Mouse (Mus musculus): Measurements from ENCODE around the gene Nfam1. TPM values are rescaled to one million over a fixed set of nuclear protein-coding genes. Genes with fewer than 3 reads are reported as not detected.

Nfam1 gene
- polyA plus RNA-seq, 1 experiment from 2014 or later, result 6.5 TPM

DNA sequence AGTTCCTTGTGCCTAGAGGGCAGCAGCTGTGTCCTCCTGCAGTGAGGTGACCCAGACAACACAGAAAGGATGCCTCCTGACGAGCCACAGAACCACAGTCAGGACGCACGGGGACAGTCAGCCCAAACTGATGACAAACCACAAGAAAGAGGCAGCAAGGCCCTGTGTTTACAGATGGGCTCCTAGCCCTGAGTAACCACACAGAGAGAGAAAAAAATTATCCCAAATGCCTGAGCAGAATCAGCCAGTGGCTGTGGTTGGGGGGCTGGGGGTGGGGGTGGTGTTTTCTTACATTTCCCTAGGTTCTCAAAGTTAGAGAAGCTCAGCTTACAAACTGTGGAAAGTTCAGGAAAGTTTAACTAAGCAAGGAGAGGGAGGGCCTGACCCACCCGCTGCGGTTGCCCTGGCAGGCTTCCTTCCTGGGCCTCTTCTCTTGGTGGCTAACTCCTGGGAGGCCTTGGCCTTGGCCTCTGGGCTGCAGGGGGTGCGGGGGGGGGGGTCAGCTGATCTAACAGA lies 63.8 kb downstream of the Nfam1 start:
- H3K4me2 ChIP-seq (replicated peaks; ENCODE audit: low read depth, low read length), result no peak overlapping the region
- peaks cover 2% of the 10 kb centered on the region; the same call in 1 of the 2 replicates for H3K27me3 ChIP-seq (replicated peaks; ENCODE audit: insufficient read depth, low read length)
- H3K4me1 ChIP-seq (ENCODE audit: insufficient read depth, low read depth, low read length), result no peaks in the 10 kb centered on the region
- no peak overlapping the region for H3K27ac ChIP-seq (ENCODE audit: low read length)
- no peaks in the 10 kb centered on the region for H3K36me3 ChIP-seq (ENCODE audit: insufficient read depth, low read length)
- no peak overlapping the region for H3K9ac ChIP-seq (replicated peaks; ENCODE audit: low read depth)
- H3K9me3 ChIP-seq (ENCODE audit: low read length), result no peaks in the 10 kb centered on the region
- no peak for DNase-seq (ENCODE audit: low spot score)
- no peak; the same call in 1 of the 2 replicates for ATAC-seq
- no peak overlapping the region for H3K4me3 ChIP-seq (ENCODE audit: low read depth, low read length)
- TF ChIP-seq CTCF (IDR thresholded peaks at IDR 0.05) (no peak), EP300 (IDR thresholded peaks at IDR 0.05) (no peak)
- WGBS, result 33% methylated on average over 6 of the region's 6 CpGs

DNA sequence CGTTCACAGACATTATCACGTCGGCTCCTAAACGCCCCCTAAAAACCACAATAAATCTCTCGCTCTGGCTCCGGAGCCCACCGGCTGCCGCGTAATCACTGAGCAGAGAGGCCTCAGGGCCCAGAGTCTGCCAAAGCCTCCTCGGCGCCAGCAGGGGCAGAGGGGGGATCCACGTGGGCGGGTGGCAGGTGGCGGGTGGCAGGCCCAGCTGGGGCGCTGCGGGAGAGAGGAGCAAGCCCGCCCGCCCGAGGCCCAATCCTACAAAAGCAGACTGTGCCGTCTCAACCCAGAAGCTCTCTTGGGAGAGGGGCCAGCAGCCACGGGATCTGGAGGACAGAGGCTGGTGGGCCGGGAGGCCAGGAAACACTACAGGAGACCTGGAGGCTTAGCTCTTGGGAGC lies 64.7 kb downstream of the Nfam1 start:
- no peaks in the 10 kb centered on the region for H3K4me1 ChIP-seq (ENCODE audit: insufficient read depth, low read depth, low read length)
- no peak for TF ChIP-seq CTCF (IDR thresholded peaks at IDR 0.05)
- TF ChIP-seq EP300 (IDR thresholded peaks at IDR 0.05), result no peak
- no peak overlapping the region for H3K4me3 ChIP-seq (ENCODE audit: low read depth, low read length)
- WGBS, result 14% methylated on average over 22 of the region's 22 CpGs
- H3K27me3 ChIP-seq (replicated peaks; ENCODE audit: insufficient read depth, low read length), result peaks cover 6% of the 10 kb centered on the region; the same call in 1 of the 2 replicates
- peak overlapping the region; percentile 28; the same call in 1 of the 2 replicates for H3K4me2 ChIP-seq (replicated peaks; ENCODE audit: low read depth, low read length)
- H3K27ac ChIP-seq (ENCODE audit: low read length), result no peak overlapping the region
- H3K9me3 ChIP-seq (ENCODE audit: low read length), result no peaks in the 10 kb centered on the region
- DNase-seq (ENCODE audit: low spot score) (no peak), ATAC-seq (no peak)
- H3K36me3 ChIP-seq (ENCODE audit: insufficient read depth, low read length), result no peaks in the 10 kb centered on the region
- H3K9ac ChIP-seq (replicated peaks; ENCODE audit: low read depth), result no peak overlapping the region

DNA sequence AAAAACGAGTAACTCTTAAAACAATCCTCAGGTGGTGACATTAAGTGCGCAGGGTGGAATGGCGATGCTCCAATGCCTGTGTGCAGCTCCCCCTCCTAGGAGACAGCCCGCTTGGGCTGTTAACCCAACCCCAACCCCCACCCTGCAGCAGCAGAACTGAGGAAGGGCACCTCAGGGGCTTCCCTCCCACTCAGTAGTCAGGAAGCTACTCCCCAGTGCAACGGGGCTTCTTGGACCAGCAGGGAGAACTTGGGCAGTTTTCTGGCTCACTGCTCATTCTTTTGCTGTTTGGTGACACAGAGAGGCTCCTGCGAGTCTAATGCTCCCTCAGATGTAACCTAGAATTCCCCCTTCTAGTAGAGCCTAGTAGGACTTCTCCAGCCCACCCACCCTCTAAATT lies 65.2 kb downstream of the Nfam1 start:
- 41% methylated on average over 6 of the region's 6 CpGs for WGBS
- Histone ChIP-seq H3K36me3 (ENCODE audit: insufficient read depth, low read length) (no peaks in the 10 kb centered on the region), H3K9me3 (ENCODE audit: low read length) (no peaks in the 10 kb centered on the region), H3K9ac (replicated peaks; ENCODE audit: low read depth) (no peak overlapping the region), H3K4me3 (ENCODE audit: low read depth, low read length) (no peak overlapping the region), H3K4me2 (replicated peaks; ENCODE audit: low read depth, low read length) (no peak overlapping the region), H3K27ac (ENCODE audit: low read length) (no peak overlapping the region), H3K4me1 (ENCODE audit: insufficient read depth, low read depth, low read length) (no peaks in the 10 kb centered on the region), H3K27me3 (replicated peaks; ENCODE audit: insufficient read depth, low read length) (peaks cover 8% of the 10 kb centered on the region; the same call in 1 of the 2 replicates)
- ATAC-seq (no peak), DNase-seq (ENCODE audit: low spot score) (no peak)
- TF ChIP-seq EP300 (IDR thresholded peaks at IDR 0.05) (no peak), CTCF (IDR thresholded peaks at IDR 0.05) (no peak)

DNA sequence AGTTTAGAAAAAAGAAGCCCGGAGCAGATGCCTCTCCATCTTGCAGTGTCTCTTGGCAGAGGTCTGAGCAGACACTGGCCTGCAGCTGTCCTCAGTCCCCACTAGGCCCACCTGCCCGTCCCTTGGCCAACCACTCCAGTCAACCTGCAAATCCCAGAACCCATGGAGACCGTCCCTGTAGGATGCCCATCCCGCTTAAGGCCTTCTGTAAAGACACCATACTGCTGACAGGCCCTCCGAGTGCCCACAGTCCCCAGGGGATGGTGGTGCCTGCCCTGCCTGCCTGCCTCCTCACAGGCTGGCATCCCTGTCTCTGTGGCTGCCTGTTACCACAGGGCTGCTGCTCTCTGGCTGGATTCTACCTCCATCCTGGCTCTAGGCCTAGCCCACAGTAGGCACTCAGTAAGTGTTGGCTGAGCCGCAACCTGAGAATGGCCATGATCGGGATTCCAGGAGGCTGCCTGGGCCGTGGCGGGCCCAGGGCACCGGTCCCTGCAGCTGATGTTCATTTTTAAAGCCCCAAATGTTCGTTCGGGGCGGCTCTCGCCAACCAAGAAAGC lies 68.8 kb downstream of the Nfam1 start:
- 79% methylated on average over 14 of the region's 14 CpGs for WGBS

DNA sequence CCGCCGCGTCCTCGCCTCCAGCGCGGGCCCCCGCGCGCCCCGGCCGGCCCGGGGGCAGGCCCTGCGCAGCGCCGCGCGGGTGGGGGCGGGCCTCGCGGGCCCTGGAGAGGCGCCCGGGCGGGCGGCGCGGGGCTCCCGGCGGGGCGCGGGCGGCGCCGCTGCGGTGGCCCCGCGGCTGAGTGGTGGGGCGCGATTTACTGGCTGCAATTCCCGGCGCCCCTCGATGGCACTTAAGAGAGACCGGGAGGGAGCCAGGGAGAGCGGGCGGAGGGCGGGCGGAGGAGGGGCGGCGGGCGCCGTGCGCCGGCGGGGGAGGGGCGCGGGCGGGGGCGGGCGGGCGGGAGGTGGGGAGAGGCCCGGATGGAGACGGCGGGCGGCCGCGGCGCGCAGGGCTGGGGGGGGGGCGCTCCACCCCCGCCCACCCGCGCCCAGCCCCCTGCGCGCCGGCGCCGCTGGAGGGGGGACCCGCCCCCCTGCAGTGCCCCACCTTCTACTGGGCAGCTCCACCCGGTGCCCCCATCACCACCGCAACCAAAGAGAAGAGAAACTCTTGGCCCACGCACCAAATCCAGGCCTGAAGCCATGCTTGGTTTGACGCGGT lies 69.5 kb downstream of the Nfam1 start:
- WGBS, result 7% methylated on average over 7 of the region's 82 CpGs
- Histone ChIP-seq H3K4me2 (replicated peaks; ENCODE audit: low read depth, low read length) (peak overlapping the region; percentile 81), H3K9me3 (ENCODE audit: low read length) (no peaks in the 10 kb centered on the region), H3K27me3 (replicated peaks; ENCODE audit: insufficient read depth, low read length) (peaks cover 19% of the 10 kb centered on the region), H3K36me3 (ENCODE audit: insufficient read depth, low read length) (no peaks in the 10 kb centered on the region), H3K9ac (replicated peaks; ENCODE audit: low read depth) (no peak overlapping the region), H3K4me3 (ENCODE audit: low read depth, low read length) (peak overlapping the region; percentile 32), H3K4me1 (ENCODE audit: insufficient read depth, low read depth, low read length) (0 out of 2 replicates have a peak, but pooled peaks cover 5% of the 10 kb centered on the region), H3K27ac (ENCODE audit: low read length) (no peak overlapping the region)
- DNase-seq (ENCODE audit: low spot score) (no peak), ATAC-seq (peak; percentile 55; the same call in 1 of the 2 replicates)
- no peak for TF ChIP-seq EP300 (IDR thresholded peaks at IDR 0.05)
- TF ChIP-seq CTCF (IDR thresholded peaks at IDR 0.05), result no peak

More for the DNA sequence above, 68.8 kb downstream of the Nfam1 start:
- no peak overlapping the region for H3K9ac ChIP-seq (replicated peaks; ENCODE audit: low read depth)
- no peak overlapping the region for H3K4me2 ChIP-seq (replicated peaks; ENCODE audit: low read depth, low read length)
- no peak overlapping the region for H3K4me3 ChIP-seq (ENCODE audit: low read depth, low read length)
- no peaks in the 10 kb centered on the region for H3K9me3 ChIP-seq (ENCODE audit: low read length)
- no peak overlapping the region for H3K27ac ChIP-seq (ENCODE audit: low read length)
- ATAC-seq, result no peak
- DNase-seq (ENCODE audit: low spot score), result no peak
- 0 out of 2 replicates have a peak, but pooled peaks cover 5% of the 10 kb centered on the region for H3K4me1 ChIP-seq (ENCODE audit: insufficient read depth, low read depth, low read length)
- peaks cover 19% of the 10 kb centered on the region for H3K27me3 ChIP-seq (replicated peaks; ENCODE audit: insufficient read depth, low read length)
- TF ChIP-seq EP300 (IDR thresholded peaks at IDR 0.05) (no peak), CTCF (IDR thresholded peaks at IDR 0.05) (no peak)
- H3K36me3 ChIP-seq (ENCODE audit: insufficient read depth, low read length), result no peaks in the 10 kb centered on the region

DNA sequence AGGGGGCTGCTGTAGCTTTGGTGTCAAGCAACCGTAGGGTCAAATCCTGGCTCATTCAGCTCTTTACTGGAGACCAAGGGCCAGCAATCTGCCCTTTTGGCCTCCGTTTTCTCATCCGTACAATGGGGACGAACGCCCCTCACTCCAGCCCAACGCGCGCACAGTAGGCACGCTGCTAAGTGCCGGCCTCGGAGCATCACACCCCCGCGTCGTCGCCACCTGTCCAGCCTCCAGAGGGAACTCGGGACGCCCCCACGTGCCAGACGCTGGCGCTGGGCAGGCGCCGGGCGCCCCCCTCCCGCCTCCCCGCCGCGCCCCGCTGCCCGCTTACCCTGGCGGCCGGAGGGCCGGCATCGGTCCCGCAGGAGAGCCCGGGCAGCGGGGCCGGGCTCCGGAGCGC lies 70.0 kb downstream of the Nfam1 start:
- H3K9ac ChIP-seq (replicated peaks; ENCODE audit: low read depth), result no peak overlapping the region
- DNase-seq (ENCODE audit: low spot score) (peak; percentile 27), ATAC-seq (peak; percentile 7; the same call in 1 of the 2 replicates)
- peak overlapping the region; percentile 81 for H3K4me2 ChIP-seq (replicated peaks; ENCODE audit: low read depth, low read length)
- peak overlapping the region; percentile 37 for H3K4me3 ChIP-seq (ENCODE audit: low read depth, low read length)
- H3K27ac ChIP-seq (ENCODE audit: low read length), result no peak overlapping the region
- 3% methylated on average over 35 of the region's 39 CpGs for whole genome bisulfite sequencing
- peaks cover 19% of the 10 kb centered on the region for H3K27me3 ChIP-seq (replicated peaks; ENCODE audit: insufficient read depth, low read length)
- no peak for TF ChIP-seq CTCF (IDR thresholded peaks at IDR 0.05)
- TF ChIP-seq EP300 (IDR thresholded peaks at IDR 0.05), result no peak
- H3K36me3 ChIP-seq (ENCODE audit: insufficient read depth, low read length), result no peaks in the 10 kb centered on the region
- H3K9me3 ChIP-seq (ENCODE audit: low read length), result no peaks in the 10 kb centered on the region
- H3K4me1 ChIP-seq (ENCODE audit: insufficient read depth, low read depth, low read length), result 0 out of 2 replicates have a peak, but pooled peaks cover 5% of the 10 kb centered on the region

Data from lung, postnatal 0 days (tissue).